Mouse (Mus musculus) kidney, postnatal 25 days (tissue): Measurements from ENCODE around the gene Lrrc2.

Experiments
- DNase-seq, 2 experiments: peaks; one replicate each; pipeline ENCODE4 v3.0.0; 2021; ENCODE audit warnings: mixed read lengths in 2 of 2

The Lrrc2 gene

GRCm38 (mm10) chr9:110989141-110989540 is 37.8 kb downstream of the Lrrc2 start:
- no peak for DNase-seq

- no peak for DNase-seq
Measured at GRCm38 (mm10) chr9:110989543-110989942, 38.2 kb downstream of the Lrrc2 start.

GRCm38 (mm10) chr9:110990204-110990603 is 38.9 kb downstream of the Lrrc2 start, which contains the start of gene Rtp3:
Gene Rtp3, minus strand, starts transcription at chr9:110990583.
- peak; percentile 83 for DNase-seq

GRCm38 (mm10) chr9:110993281-110993709 is 42.0 kb downstream of the Lrrc2 start:
- no peak for DNase-seq

- peak; percentile 86 to 93 for DNase-seq
Measured at GRCm38 (mm10) chr9:110994716-110995172, 43.4 kb downstream of the Lrrc2 start.

- peak; percentile 84 to 87 for DNase-seq
Measured at GRCm38 (mm10) chr9:110997245-110997644, 45.9 kb downstream of the Lrrc2 start.

- no peak for DNase-seq
Measured at GRCm38 (mm10) chr9:110999056-110999455, 47.7 kb downstream of the Lrrc2 start.

GRCm38 (mm10) chr9:110999856-111000255 is 48.5 kb downstream of the Lrrc2 start:
- DNase-seq, result peak; percentile 72 to 83

GRCm38 (mm10) chr9:111001621-111002020 is 50.3 kb downstream of the Lrrc2 start:
- no peak for DNase-seq

GRCm38 (mm10) chr9:111003279-111003678 is 51.9 kb downstream of the Lrrc2 start:
- DNase-seq, result no peak

- DNase-seq, result no peak
Measured at GRCm38 (mm10) chr9:111006544-111006943, 55.2 kb downstream of the Lrrc2 start.

- DNase-seq, result no peak
Measured at GRCm38 (mm10) chr9:111009763-111010162, 58.4 kb downstream of the Lrrc2 start.

- DNase-seq, result peak; percentile 55 to 76
Measured at GRCm38 (mm10) chr9:111011550-111011949, 60.2 kb downstream of the Lrrc2 start.

- peak; percentile 49 to 52 for DNase-seq
Measured at GRCm38 (mm10) chr9:111012041-111012440, 60.7 kb downstream of the Lrrc2 start.

GRCm38 (mm10) chr9:111015658-111016057 is 64.3 kb downstream of the Lrrc2 start:
- DNase-seq, result no peak

- DNase-seq, result no peak
Measured at GRCm38 (mm10) chr9:111019022-111019421, 67.7 kb downstream of the Lrrc2 start, which contains the start of gene Ltf. Gene Ltf, plus strand, starts transcription at chr9:111019271.

GRCm38 (mm10) chr9:111026791-111027190 is 75.4 kb downstream of the Lrrc2 start:
- DNase-seq, result no peak
